Mouse (Mus musculus) gastrocnemius, postnatal 10 days (tissue): ENCODE measurements around the gene Schip1. TPM values are rescaled to one million over a fixed set of nuclear protein-coding genes. Genes with fewer than 3 reads are reported as not detected.
A peak's percentile ranks its signal among the peaks of the same experiment; 100 is the strongest.

Source experiments
- DNase-seq: peaks from one replicate; pipeline ENCODE4 v3.0.0; 2021; ENCODE audit warnings: mixed read lengths
- total RNA-seq, 2 experiments: library from RNA; stranded (reverse); gene quantifications; 2 replicates each; pipeline ENCODE4 v1.2.3; 2021

Gene Schip1
- total RNA-seq, 2 experiments from 2014 or later, result 86.2 to 86.6 TPM

GRCm38 (mm10) chr3:68589220-68589840 lies 524.7 kb downstream of the Schip1 start:
- no peak for DNase-seq

GRCm38 (mm10) chr3:68590436-68590835 lies 525.8 kb downstream of the Schip1 start:
- no peak for DNase-seq

GRCm38 (mm10) chr3:68592575-68592974 lies 528.0 kb downstream of the Schip1 start:
- no peak for DNase-seq

GRCm38 (mm10) chr3:68593073-68593867 lies 528.7 kb downstream of the Schip1 start:
- DNase-seq, result no peak

- no peak for DNase-seq
Measured at GRCm38 (mm10) chr3:68595316-68595925, 530.8 kb downstream of the Schip1 start.

- DNase-seq, result no peak
Measured at GRCm38 (mm10) chr3:68596938-68597337, 532.3 kb downstream of the Schip1 start.

GRCm38 (mm10) chr3:68602891-68603290 lies 538.3 kb downstream of the Schip1 start:
- DNase-seq, result no peak

GRCm38 (mm10) chr3:68604467-68604866 lies 539.9 kb downstream of the Schip1 start:
- no peak for DNase-seq

GRCm38 (mm10) chr3:68604962-68605361 lies 540.4 kb downstream of the Schip1 start:
- no peak for DNase-seq

GRCm38 (mm10) chr3:68605942-68606603 lies 541.5 kb downstream of the Schip1 start:
- no peak for DNase-seq

GRCm38 (mm10) chr3:68606730-68607129 lies 542.1 kb downstream of the Schip1 start:
- DNase-seq, result no peak

GRCm38 (mm10) chr3:68607336-68607735 lies 542.7 kb downstream of the Schip1 start:
- DNase-seq, result no peak

GRCm38 (mm10) chr3:68608848-68609497 lies 544.4 kb downstream of the Schip1 start:
- peak; percentile 35 for DNase-seq

GRCm38 (mm10) chr3:68610011-68610410 lies 545.4 kb downstream of the Schip1 start:
- no peak for DNase-seq

- no peak for DNase-seq
Measured at GRCm38 (mm10) chr3:68610598-68611261, 546.1 kb downstream of the Schip1 start.

- DNase-seq, result no peak
Measured at GRCm38 (mm10) chr3:68615042-68615810, 550.6 kb downstream of the Schip1 start.

- no peak for DNase-seq
Measured at GRCm38 (mm10) chr3:68616363-68616762, 551.8 kb downstream of the Schip1 start.

- no peak for DNase-seq
Measured at GRCm38 (mm10) chr3:68617708-68618107, 553.1 kb downstream of the Schip1 start.

GRCm38 (mm10) chr3:68619097-68619496 lies 554.5 kb downstream of the Schip1 start:
- DNase-seq, result no peak

- no peak for DNase-seq
Measured at GRCm38 (mm10) chr3:68621971-68622370, 557.4 kb downstream of the Schip1 start.

- DNase-seq, result no peak
Measured at GRCm38 (mm10) chr3:68623036-68623435, 558.4 kb downstream of the Schip1 start.
